Mouse (Mus musculus) G1E (cell line): ENCODE data around the gene Akr1c13.

Source experiments
- CTCF ChIP-seq: IDR thresholded peaks from 2 replicates; pipeline ENCODE4 v1.5.1; 2012; ENCODE audit warnings: low read depth, low read length, inconsistent platforms, mixed read lengths
- GATA1 ChIP-seq: IDR thresholded peaks from 2 replicates; pipeline ENCODE4 v1.6.1; 2012; ENCODE audit warnings: borderline replicate concordance, low read length, inconsistent platforms, mixed read lengths
- GATA2 ChIP-seq: IDR thresholded peaks from 2 replicates; pipeline ENCODE4 v1.6.1; 2012; ENCODE audit warnings: low read depth, low read length, inconsistent platforms, borderline replicate concordance
- POLR2AphosphoS5 ChIP-seq: IDR thresholded peaks from 2 replicates; pipeline ENCODE4 v1.6.1; 2012; ENCODE audit warnings: low read depth, low read length, inconsistent platforms; ENCODE audit not compliant: insufficient replicate concordance

DNA sequence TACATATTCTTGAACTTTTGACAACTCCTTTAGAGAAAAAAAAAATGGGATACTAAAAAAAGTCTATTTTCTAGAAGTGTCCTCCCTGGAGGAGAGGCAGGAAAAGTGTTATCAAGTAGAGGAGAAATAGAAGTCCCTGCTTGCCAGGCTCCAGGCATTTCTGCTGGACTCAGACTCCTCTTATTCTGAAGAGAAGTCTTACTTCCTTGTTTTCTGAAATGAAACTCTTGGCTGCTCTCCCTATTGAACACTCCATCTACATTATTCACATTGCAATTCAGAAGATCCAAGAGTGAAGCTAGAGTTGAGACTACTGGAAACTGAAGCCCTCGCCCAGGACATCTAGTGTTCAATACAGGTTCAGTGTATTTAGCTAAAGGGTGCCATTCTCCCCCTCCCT lies 37.5 kb downstream of the Akr1c13 start, which contains the start of gene Akr1c19:
- TF ChIP-seq GATA2 (no peak), CTCF (no peak), GATA1 (no peak), POLR2AphosphoS5 (no peak)
